Mouse (Mus musculus) kidney, postnatal 0 days (tissue): ENCODE measurements around the gene Xpnpep1. TPM values are rescaled to one million over a fixed set of nuclear protein-coding genes. Genes with fewer than 3 reads are reported as not detected.

Experiments
- ATAC-seq: fragments of 200-750 bp; cut with Nextera tagmentation; replicated peaks from 2 replicates; pipeline ENCODE4 v1.8.0; 2017; ENCODE audit warnings: low read depth, moderate number of reproducible peaks, moderate TSS enrichment, moderate library complexity; ENCODE audit not compliant: low FRiP score
- DNase-seq: peaks from one replicate; pipeline ENCODE4 v3.0.0-alpha.2; 2016; ENCODE audit warnings: low spot score
- H3K27ac ChIP-seq: fragments of 300-500 bp; sonication (generic); 2 replicates; pipeline ENCODE4 v1.5.1; 2014; ENCODE audit warnings: mild to moderate bottlenecking
- H3K27me3 ChIP-seq: fragments of 300-500 bp; sonication (generic); 2 replicates; pipeline ENCODE4 v1.6.1; 2014; ENCODE audit warnings: low read length, mixed read lengths; ENCODE audit not compliant: insufficient read depth
- H3K36me3 ChIP-seq: fragments of 300-500 bp; sonication (generic); 2 replicates; pipeline ENCODE4 v1.6.1; 2014; ENCODE audit warnings: low read length, mixed read lengths; ENCODE audit not compliant: insufficient read depth
- H3K4me1 ChIP-seq: fragments of 300-500 bp; sonication (generic); replicated peaks from 2 replicates; pipeline ENCODE4 v1.6.1; 2014; ENCODE audit warnings: antibody characterized with exemption, low read length, mixed read lengths; ENCODE audit not compliant: insufficient read depth
- H3K4me2 ChIP-seq: fragments of 300-500 bp; sonication (generic); 2 replicates; pipeline ENCODE4 v1.6.1; 2014; ENCODE audit warnings: mild to moderate bottlenecking, low read length, moderate library complexity, mixed read lengths
- H3K4me3 ChIP-seq: fragments of 300-500 bp; sonication (generic); replicated peaks from 2 replicates; pipeline ENCODE4 v1.5.1; 2014; ENCODE audit warnings: low read depth, low read length
- H3K9ac ChIP-seq: fragments of 300-500 bp; sonication (generic); 2 replicates; pipeline ENCODE4 v1.6.1; 2014; ENCODE audit warnings: low read depth, low read length
- H3K9me3 ChIP-seq: fragments of 300-500 bp; sonication (generic); replicated peaks from 2 replicates; pipeline ENCODE4 v1.6.1; 2016; ENCODE audit warnings: low read length, inconsistent platforms, mixed read lengths
- CTCF ChIP-seq: IDR thresholded peaks from 2 replicates; pipeline ENCODE4 v1.5.1; 2016; ENCODE audit warnings: antibody characterized with exemption, low read depth, mild to moderate bottlenecking, moderate library complexity
- WGBS: fragments of 180-500 bp; shearing (Covaris S2); extraction: QIAGEN DNeasy Blood & Tissue Kit; methylation state at CpG from one replicate; pipeline ENCODE4 v1.1.7; 2014; 5-methylcytosine and 5-hydroxymethylcytosine counted together
- polyA plus RNA-seq: library from polyadenylated mRNA; unstranded; fragments of >200 nt; fragmentation: Nextera tagmentation; extraction: Ambion mirVana; gene quantifications from 2 replicates; pipeline ENCODE4 v1.2.1, GENCODE M21; 2015

Gene Xpnpep1
- polyA plus RNA-seq, 1 experiment from 2014 or later: 147 TPM

DNA sequence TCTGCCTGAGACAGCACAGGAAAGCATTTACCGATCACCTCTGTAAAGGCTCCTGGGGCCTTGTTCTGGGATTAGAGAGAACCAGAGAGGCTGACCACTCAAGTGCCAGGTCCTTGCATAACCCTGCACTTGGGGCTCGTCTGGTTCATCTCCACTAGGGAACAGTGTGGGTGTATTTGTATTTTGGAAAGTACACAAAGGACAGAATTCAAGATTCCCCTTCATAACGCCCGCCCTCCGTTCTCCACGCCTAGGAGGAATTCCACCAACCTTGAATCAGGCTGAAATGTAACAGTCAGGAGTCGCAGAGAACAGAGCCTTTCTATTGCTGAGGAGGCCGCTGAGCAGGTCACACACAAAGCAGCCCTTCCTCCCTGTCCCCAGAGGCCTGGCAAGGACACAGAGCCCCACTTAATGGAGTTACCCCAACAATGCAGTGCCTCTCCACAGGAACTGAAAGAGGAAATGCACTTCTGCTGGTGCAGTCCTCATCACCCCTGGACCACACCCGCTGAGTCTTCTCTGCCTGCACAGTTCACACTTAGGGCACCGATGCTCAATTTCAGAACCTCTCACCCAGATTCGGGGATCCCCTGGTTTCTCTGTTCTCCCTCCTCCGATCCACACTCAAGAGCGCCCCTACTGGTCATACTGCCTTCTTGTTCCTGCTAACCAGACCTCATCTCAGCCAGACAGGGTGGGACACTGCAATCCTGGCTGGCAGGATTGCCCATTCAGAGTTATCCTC is 20.1 kb downstream of the Xpnpep1 start:
- WGBS: 77% methylated on average over 13 of the region's 13 CpGs
- peak; percentile 79 for DNase-seq
- Histone ChIP-seq H3K27ac (no peak overlapping the region), H3K9ac (no peak overlapping the region), H3K36me3 (peaks cover 25% of the 10 kb centered on the region), H3K27me3 (no peaks in the 10 kb centered on the region), H3K4me1 (no peaks in the 10 kb centered on the region), H3K9me3 (no peaks in the 10 kb centered on the region), H3K4me2 (no peak overlapping the region), H3K4me3 (no peak overlapping the region)
- ATAC-seq: peak; percentile 23; the same call in 1 of the 2 replicates
- peak; percentile 73 for TF ChIP-seq CTCF

DNA sequence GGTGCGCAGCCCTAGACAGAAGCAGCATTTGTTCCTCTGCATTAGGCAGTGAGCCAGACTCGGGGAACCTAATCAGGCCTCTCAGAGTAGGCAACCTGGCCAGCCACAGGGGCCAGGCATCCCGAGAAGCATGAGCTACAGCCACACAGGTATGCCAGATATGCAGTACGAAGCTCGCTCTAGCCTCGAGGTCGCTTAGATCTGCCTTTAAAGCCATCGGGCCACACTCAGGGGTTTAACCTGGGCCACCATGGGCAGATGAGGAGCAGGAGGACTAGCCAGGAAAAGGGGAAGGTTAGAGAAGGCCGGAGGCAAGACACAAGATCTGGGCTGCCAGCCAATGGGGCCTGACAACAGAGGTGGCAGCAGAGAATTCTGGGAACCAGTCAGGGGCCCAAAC is 22.1 kb downstream of the Xpnpep1 start:
- peaks cover 24% of the 10 kb centered on the region; the same call in 1 of the 2 replicates for H3K36me3 ChIP-seq
- no peaks in the 10 kb centered on the region for H3K4me1 ChIP-seq
- H3K27me3 ChIP-seq: no peaks in the 10 kb centered on the region
- no peak overlapping the region for H3K27ac ChIP-seq
- DNase-seq: no peak
- ATAC-seq: no peak
- 86% methylated on average over 9 of the region's 9 CpGs for WGBS
- H3K9ac ChIP-seq: no peak overlapping the region
- no peak for TF ChIP-seq CTCF
- no peaks in the 10 kb centered on the region for H3K9me3 ChIP-seq
- H3K4me3 ChIP-seq: no peak overlapping the region
- no peak overlapping the region for H3K4me2 ChIP-seq

DNA sequence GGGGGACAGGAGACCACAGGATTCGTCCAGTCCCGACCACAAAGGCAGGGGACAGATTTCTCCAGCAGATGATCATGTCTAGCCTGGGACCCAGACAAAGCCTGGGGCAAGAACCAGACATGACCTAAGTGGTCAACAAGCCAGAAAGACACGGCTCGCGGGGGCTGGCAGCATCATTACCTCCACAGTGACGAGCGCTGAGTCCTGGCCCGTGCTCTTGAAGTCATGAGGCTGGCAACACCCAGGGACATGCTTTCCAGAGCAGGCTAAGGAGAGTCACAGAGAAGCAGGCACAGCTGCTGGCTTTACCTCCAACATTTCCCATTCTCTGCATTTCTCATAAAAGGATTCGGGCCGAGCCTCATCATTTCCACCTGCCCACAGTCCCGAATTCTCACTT is 22.8 kb downstream of the Xpnpep1 start:
- Histone ChIP-seq H3K4me3 (no peak overlapping the region), H3K4me1 (no peaks in the 10 kb centered on the region), H3K36me3 (peaks cover 24% of the 10 kb centered on the region; the same call in 1 of the 2 replicates), H3K9me3 (no peaks in the 10 kb centered on the region), H3K27ac (no peak overlapping the region), H3K27me3 (no peaks in the 10 kb centered on the region), H3K4me2 (no peak overlapping the region), H3K9ac (no peak overlapping the region)
- ATAC-seq: no peak
- WGBS: 67% methylated on average over 11 of the region's 11 CpGs
- no peak for TF ChIP-seq CTCF
- no peak for DNase-seq

DNA sequence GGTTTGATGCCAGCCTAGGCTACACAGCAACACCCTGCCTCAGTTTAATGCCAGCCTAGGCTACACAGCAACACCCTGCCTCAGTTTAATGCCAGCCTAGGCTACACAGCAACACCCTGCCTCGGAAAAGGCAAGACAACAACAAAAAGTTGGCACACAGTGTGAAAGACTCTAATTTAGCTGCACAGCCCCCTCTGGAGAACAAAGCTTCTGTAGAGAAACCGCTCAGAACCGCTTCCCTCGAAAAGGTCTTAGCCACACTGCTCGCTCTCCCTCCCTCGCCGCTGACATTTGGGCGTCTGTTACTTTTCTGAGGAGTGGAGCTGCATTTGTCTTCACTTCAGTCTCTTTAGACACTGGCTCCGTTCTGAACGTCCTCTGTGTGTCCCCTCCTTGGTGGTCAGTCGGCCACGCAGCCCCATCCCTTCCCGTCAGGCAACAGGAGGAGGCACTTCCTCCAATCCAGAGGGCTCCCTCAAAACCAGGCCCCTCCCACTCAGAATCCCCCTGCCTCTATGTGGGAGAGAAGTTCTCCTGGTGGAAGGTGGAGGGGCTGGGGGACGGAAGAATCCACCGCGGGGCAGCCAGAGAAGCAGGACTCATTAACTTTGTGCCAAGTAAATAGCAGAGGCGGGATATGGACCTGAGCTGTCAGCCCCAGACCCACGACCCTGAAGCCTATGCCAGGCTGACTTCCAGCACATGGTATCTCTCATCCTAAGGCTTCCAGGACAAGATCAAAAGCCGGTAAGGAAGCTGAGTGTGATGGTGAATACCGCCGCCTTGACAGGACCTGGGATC is 24.9 kb downstream of the Xpnpep1 start:
- peaks cover 5% of the 10 kb centered on the region; the same call in 1 of the 2 replicates for H3K4me1 ChIP-seq
- DNase-seq (peak; percentile 40), ATAC-seq (peak; percentile 34)
- H3K4me2 ChIP-seq: no peak overlapping the region
- H3K9me3 ChIP-seq: no peaks in the 10 kb centered on the region
- 55% methylated on average over 21 of the region's 21 CpGs for WGBS
- no peak overlapping the region for H3K4me3 ChIP-seq
- no peaks in the 10 kb centered on the region for H3K27me3 ChIP-seq
- no peak overlapping the region for H3K9ac ChIP-seq
- H3K36me3 ChIP-seq: peaks cover 33% of the 10 kb centered on the region; the same call in 1 of the 2 replicates
- TF ChIP-seq CTCF: no peak
- H3K27ac ChIP-seq: no peak overlapping the region

DNA sequence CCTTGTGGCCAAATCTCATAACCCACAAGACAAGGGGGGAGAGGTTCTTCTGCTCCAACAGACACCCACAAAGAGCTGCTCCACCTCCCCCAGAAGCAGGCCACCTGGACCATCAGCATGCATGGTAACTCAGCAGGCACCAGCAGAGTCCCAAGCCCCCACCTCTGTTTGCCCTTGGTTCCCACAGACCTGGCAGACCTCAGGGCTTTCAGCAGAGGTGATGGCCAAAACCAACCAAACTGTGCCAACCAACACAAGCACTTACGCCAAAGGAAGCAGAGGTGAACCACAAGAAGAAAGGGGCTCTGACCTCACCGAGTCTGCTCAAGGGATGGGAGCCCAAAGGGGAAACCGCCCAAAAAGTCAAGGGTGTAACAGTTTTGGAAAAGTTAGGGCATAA is 26.3 kb downstream of the Xpnpep1 start:
- no peaks in the 10 kb centered on the region for H3K27me3 ChIP-seq
- H3K9me3 ChIP-seq: no peaks in the 10 kb centered on the region
- H3K36me3 ChIP-seq: peaks cover 37% of the 10 kb centered on the region; the same call in 1 of the 2 replicates
- H3K4me2 ChIP-seq: no peak overlapping the region
- no peak for DNase-seq
- H3K4me1 ChIP-seq: peaks cover 5% of the 10 kb centered on the region; the same call in 1 of the 2 replicates
- H3K4me3 ChIP-seq: no peak overlapping the region
- H3K9ac ChIP-seq: no peak overlapping the region
- ATAC-seq: no peak
- H3K27ac ChIP-seq: no peak overlapping the region
- no peak for TF ChIP-seq CTCF
- 81% methylated on average over 3 of the region's 3 CpGs for WGBS

DNA sequence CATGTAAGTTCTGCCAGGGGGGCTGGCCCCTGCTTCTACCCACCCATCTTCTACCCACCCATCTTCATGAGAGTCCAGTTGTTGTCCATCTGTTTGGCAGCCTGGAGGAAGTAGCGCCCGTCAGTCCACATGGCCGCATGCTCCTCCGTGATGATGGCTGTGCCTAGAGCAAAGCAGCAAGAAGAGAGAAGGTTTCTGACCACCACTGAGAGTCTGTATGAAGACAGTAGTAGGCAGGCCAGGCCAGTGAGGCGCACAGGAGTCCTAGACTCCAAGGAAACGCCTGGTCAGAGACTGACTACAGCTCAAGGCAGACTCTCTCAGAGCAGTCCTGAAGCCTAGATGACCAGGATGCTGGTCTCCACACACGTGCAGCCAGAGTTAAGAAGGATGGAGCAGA is 26.7 kb downstream of the Xpnpep1 start:
- TF ChIP-seq CTCF: no peak
- ATAC-seq: no peak
- H3K9me3 ChIP-seq: no peaks in the 10 kb centered on the region
- peaks cover 37% of the 10 kb centered on the region; the same call in 1 of the 2 replicates for H3K36me3 ChIP-seq
- DNase-seq: no peak
- 87% methylated on average over 7 of the region's 7 CpGs for WGBS
- no peak overlapping the region for H3K27ac ChIP-seq
- H3K4me3 ChIP-seq: no peak overlapping the region
- H3K4me1 ChIP-seq: peaks cover 5% of the 10 kb centered on the region; the same call in 1 of the 2 replicates
- H3K9ac ChIP-seq: no peak overlapping the region
- H3K27me3 ChIP-seq: no peaks in the 10 kb centered on the region
- H3K4me2 ChIP-seq: no peak overlapping the region
